ENCODE assay signal across 8 mouse cellular contexts in the genomic region with DNA sequence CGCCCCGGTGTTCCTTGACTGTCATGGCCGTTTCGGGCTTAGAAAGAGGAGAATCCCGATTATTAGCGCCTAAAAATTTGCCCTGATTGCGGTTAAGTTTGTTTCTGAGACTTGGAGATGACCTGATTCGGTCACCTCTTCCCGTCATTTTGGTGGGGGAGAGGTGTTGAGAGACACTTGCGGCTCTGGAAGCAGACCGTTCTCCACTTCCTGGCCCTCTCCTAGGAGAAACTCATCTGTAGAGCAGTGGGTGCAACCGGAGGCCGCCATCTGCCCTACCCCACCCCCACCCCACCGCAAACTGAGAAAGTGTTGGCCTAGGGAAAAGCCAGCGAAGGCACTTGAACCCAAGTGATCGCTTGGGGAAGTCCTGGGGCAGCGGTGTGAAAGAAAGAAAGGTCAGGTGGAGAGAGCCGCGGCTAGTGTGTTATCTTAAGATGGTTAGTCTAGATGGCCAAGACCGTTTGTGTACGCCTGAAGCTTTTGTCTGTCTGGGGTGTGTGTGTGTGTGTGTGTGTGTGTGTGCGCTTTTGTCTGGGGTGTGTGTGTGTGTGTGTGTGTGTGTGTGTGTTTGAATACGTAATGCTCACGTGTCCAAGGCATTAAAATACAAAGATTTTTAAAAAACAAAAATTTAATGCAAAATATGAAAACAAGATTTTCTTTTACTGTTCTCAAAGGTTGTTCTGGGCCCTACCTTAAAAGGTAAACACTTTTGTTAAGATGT. TPM values are rescaled to one million over a fixed set of nuclear protein-coding genes. Genes with fewer than 3 reads are reported as not detected.
DNase-seq lines count a peak whose midpoint lies in the region; ATAC-seq and TF ChIP-seq lines count a peak whose summit lies in the region.

No protein-coding gene starts in this region.

- H3K27me3 ChIP-seq in intestine, postnatal 0 days (replicated peaks; ENCODE audit: control insufficient read depth, insufficient read depth, low read length), result no peaks in the 10 kb centered on the region

- peak; percentile 9 for DNase-seq in ovary, postnatal 14 days (ENCODE audit: low spot score)
- DNase-seq in ovary, postnatal 36 days (ENCODE audit: low spot score), result no peak
- peak; percentile 44 for DNase-seq in T-cell, adult 2 months (ENCODE audit: low spot score)
- DNase-seq in telencephalon, adult 2 months (ENCODE audit: low read depth, low spot score), result peak; percentile 26
- no peak for DNase-seq in adrenal gland, adult (ENCODE audit: inconsistent age in 2 of 2, low spot score in 1 of 2)

- H3K9ac ChIP-seq in intestine, postnatal 0 days (ENCODE audit: low read depth, low read length), result peak overlapping the region; percentile 93

- H3K27ac ChIP-seq in intestine, postnatal 0 days (ENCODE audit: low read depth, low read length), result peak overlapping the region; percentile 99

- H3K4me1 ChIP-seq in intestine, postnatal 0 days (replicated peaks; ENCODE audit: control insufficient read depth, insufficient read depth, low read length), result no peaks in the 10 kb centered on the region

- peak; percentile 50 for ATAC-seq in erythroblast, adult 5-6 weeks (replicated peaks; ENCODE audit: low FRiP score, poor library complexity, severe bottlenecking)
- peak; percentile 69 for ATAC-seq in intestine, postnatal 0 days
- ATAC-seq in megakaryocyte progenitor cell, adult 5-6 weeks (replicated peaks; ENCODE audit: poor library complexity), result peak; percentile 40

- no peaks in the 10 kb centered on the region for H3K36me3 ChIP-seq in intestine, postnatal 0 days (ENCODE audit: control insufficient read depth, insufficient read depth)

- H3K4me2 ChIP-seq in intestine, postnatal 0 days (replicated peaks; ENCODE audit: low read depth), result peak overlapping the region; percentile 80

- no peaks in the 10 kb centered on the region for H3K9me3 ChIP-seq in intestine, postnatal 0 days (ENCODE audit: control insufficient read depth)

- WGBS in intestine, postnatal 0 days, result under 1% methylated on average over 24 of the region's 24 CpGs

- TF ChIP-seq CTCF in intestine, postnatal 0 days (IDR thresholded peaks at IDR 0.05; ENCODE audit: low read depth), result no peak

- H3K4me3 ChIP-seq in intestine, postnatal 0 days (ENCODE audit: low read depth, low read length), result peak overlapping the region; percentile 83

RNA-seq across cellular contexts. Expression of a gene that starts 0.8 kb away (rescaled TPM):
- total RNA-seq in erythroblast, adult 5-6 weeks (2015; ENCODE audit: low replicate concordance), result 18.6 and 25.4 TPM in 2 replicates
- 14.8 and 28.9 TPM in 2 replicates for total RNA-seq in erythroblast, adult 5-6 weeks (2017; ENCODE audit: low replicate concordance)
- 8.4 TPM in 2 replicates for polyA plus RNA-seq in intestine, postnatal 0 days (2015; fragmentation: Nextera tagmentation; extraction: Ambion mirVana)
- total RNA-seq in megakaryocyte progenitor cell, adult 5-6 weeks (2015), result 59.9 and 71.0 TPM in 2 replicates
- 78.4 and 133 TPM in 2 replicates for total RNA-seq in megakaryocyte progenitor cell, adult 5-6 weeks (2017)

RNA-seq across cellular contexts. Expression of a gene that starts 17.0 kb away (rescaled TPM):
- total RNA-seq in erythroblast, adult 5-6 weeks (2015; ENCODE audit: low replicate concordance), result 0.84 and 2.3 TPM in 2 replicates
- 3.1 and 5.7 TPM in 2 replicates for total RNA-seq in erythroblast, adult 5-6 weeks (2017; ENCODE audit: low replicate concordance)
- polyA plus RNA-seq in intestine, postnatal 0 days (2015; fragmentation: Nextera tagmentation; extraction: Ambion mirVana), result 0.75 and 0.86 TPM in 2 replicates
- 3.8 and 7.1 TPM in 2 replicates for total RNA-seq in megakaryocyte progenitor cell, adult 5-6 weeks (2015)
- 7.5 and 13.9 TPM in 2 replicates for total RNA-seq in megakaryocyte progenitor cell, adult 5-6 weeks (2017)

RNA-seq across cellular contexts. Expression of a gene that starts 40.1 kb away (rescaled TPM):
- total RNA-seq in erythroblast, adult 5-6 weeks (2015; ENCODE audit: low replicate concordance), result 9.0 and 10.2 TPM in 2 replicates
- 11.4 and 17.0 TPM in 2 replicates for total RNA-seq in erythroblast, adult 5-6 weeks (2017; ENCODE audit: low replicate concordance)
- polyA plus RNA-seq in intestine, postnatal 0 days (2015; fragmentation: Nextera tagmentation; extraction: Ambion mirVana), result 59.0 and 62.2 TPM in 2 replicates
- 36.3 and 40.9 TPM in 2 replicates for total RNA-seq in megakaryocyte progenitor cell, adult 5-6 weeks (2015)
- 54.2 and 61.9 TPM in 2 replicates for total RNA-seq in megakaryocyte progenitor cell, adult 5-6 weeks (2017)

RNA-seq across cellular contexts. Expression of a gene that starts 49.8 kb away (rescaled TPM):
- not detected in 2 replicates for total RNA-seq in erythroblast, adult 5-6 weeks (2015; ENCODE audit: low replicate concordance)
- total RNA-seq in erythroblast, adult 5-6 weeks (2017; ENCODE audit: low replicate concordance), result not detected in 2 replicates
- not detected in 2 replicates for polyA plus RNA-seq in intestine, postnatal 0 days (2015; fragmentation: Nextera tagmentation; extraction: Ambion mirVana)
- not detected in 2 replicates for total RNA-seq in megakaryocyte progenitor cell, adult 5-6 weeks (2015)
- total RNA-seq in megakaryocyte progenitor cell, adult 5-6 weeks (2017), result not detected in 2 replicates

Comparison
In these comparisons a context has a peak if more than half of its experiments do, and no peak if none do; other contexts are left out.
1. DNase-seq: peak in ovary, postnatal 14 days (single experiment), T-cell, adult 2 months (single experiment) and telencephalon, adult 2 months (single experiment); none in ovary, postnatal 36 days (single experiment) and adrenal gland, adult (0 of 2).
2. Peak in every context shown above with its lines, with median percentiles within 50 percentile points of each other: ATAC-seq.